Mouse (Mus musculus): ENCODE data around the gene Ly6g6f.

Gene Ly6g6f

DNA sequence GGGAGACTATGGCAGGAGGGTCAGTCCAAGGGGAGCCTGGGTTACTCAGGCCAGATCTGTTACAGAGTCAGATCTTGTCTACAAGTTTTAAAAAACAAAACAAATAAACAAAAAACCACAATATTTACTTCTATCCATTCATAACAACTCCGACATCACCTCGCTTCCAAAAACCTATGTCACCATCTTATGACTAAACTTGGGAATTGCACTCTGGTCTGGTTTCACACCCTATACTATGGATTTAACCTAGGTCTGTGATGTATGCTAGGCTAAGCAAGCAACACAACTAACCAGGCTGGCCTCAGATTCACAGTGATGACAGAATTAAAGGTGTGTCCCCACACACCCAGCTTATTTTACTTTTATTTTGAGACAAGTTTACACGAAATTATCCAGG is 21.1 kb upstream of the Ly6g6f start:
- no peak for DNase-seq (ENCODE audit: inconsistent age in 2 of 2, low spot score in 1 of 2)

DNA sequence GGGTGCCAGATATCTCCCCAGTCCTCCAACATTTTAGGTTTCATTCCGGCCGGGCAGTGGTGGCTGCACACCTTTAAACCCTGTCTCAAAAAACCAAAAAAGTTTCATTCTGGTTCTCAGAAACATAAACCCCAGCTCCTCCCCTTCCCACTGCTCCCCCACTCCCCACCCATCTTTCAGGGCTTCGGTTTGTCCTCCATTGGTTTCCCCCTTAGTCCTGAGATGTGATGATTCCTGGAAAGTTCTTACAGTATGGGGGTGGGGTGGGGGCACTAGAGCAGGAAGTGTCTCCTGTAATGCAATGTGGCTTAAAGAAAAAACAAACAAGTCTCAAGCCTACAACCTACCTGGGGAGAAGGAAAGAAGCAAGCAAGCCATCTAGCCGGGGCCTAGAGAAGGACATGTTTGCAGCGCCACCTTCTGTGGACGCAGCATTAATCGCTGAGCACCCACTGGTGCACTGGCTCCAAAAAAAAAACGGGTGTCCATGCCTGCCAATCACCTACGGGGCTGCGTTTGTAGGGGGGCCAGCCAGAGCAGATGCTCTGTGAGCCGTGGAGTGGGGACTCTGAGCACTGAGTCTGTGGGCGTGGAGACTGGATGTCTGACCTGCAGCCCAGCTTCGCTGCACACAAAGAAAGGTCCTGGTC is 20.5 kb upstream of the Ly6g6f start:
- DNase-seq (ENCODE audit: inconsistent age in 2 of 2, low spot score in 1 of 2): peak in 1 of 2 experiments; percentile 60

- no peak for DNase-seq (ENCODE audit: inconsistent age in 2 of 2, low spot score in 1 of 2)
These were observed 19.3 kb upstream of the Ly6g6f start for GRCm38 (mm10) chr17:35104754-35105153.

DNA sequence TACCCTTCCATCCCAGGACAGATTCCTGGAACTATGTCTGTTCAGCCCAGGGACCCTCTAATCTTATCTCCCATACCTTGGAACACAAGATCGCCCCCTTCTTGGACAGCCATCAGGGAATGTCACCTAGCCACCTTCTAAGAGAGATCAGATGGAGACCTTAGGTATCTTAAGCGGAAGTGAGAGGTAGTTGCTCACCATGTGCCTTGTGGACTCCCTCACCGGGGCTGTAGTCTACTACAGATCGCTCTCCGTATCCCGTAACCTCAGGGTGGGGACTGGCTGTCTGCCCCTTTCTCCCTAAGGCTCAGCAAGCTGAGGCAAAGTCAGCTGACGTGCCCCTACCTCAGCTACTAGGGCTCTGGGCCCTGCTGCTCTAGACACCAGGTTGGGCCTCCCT is 18.7 kb upstream of the Ly6g6f start:
- no peak for DNase-seq (ENCODE audit: inconsistent age in 2 of 2, low spot score in 1 of 2)

DNA sequence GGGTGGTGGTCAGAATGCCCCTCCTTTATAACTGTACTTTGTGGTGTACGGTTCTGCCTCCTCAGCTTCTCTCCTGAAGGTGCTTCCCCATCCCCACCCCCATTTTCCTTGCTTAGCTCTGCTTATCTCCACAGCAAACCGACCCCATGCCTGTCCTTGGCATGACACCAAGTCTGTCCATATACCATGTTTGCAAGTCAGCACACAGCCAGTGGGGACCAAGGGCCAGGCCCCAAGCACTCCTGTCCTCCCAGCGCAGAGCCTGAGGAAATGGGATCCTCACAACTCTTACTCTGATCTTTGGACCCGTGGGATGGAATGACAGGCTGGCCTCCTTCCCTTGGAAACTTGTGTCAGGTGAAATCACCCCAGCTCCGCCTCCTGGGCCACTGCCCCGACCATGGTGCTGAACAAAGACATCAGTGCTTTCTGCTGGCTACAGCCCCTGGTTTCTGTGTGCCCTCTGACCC is 17.8 kb upstream of the Ly6g6f start:
- DNase-seq (ENCODE audit: inconsistent age in 2 of 2, low spot score in 1 of 2): peak in 1 of 2 experiments; percentile 40

- peak in 1 of 2 experiments; percentile 16 for DNase-seq (ENCODE audit: inconsistent age in 2 of 2, low spot score in 1 of 2)
These were observed 16.9 kb upstream of the Ly6g6f start for GRCm38 (mm10) chr17:35102299-35102698.

GRCm38 (mm10) chr17:35101161-35101560 is 15.8 kb upstream of the Ly6g6f start:
- DNase-seq (ENCODE audit: inconsistent age in 2 of 2, low spot score in 1 of 2): peak; percentile 45 to 56

DNA sequence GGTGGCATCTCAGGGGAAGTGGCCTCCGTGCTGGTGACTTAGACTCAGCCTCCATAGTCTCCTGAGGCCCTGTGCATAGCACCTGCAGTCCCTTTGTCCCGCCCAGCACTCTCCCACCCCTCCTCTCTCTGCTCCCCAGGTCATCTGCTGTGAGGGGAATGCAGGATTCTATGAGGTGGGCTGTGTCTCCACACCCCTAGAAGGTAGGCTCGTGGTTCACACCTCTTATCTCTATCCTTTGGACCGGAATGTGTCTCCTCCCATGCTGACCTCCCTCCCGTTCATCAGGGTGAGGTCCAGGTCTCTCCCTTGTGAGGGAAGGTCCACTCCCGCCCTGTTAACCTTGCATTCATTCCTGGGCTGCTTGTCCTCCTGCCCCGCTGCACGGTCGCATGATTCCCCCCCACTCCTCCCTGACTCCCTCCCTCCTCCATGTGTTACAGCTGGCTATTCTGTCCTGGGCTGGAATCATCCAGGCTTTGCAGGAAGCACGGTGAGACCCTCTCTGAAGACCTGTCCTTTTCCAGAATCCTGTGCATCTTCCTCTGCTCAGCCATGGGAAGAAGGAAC is 14.9 kb upstream of the Ly6g6f start:
- DNase-seq (ENCODE audit: inconsistent age in 2 of 2, low spot score in 1 of 2): no peak

DNA sequence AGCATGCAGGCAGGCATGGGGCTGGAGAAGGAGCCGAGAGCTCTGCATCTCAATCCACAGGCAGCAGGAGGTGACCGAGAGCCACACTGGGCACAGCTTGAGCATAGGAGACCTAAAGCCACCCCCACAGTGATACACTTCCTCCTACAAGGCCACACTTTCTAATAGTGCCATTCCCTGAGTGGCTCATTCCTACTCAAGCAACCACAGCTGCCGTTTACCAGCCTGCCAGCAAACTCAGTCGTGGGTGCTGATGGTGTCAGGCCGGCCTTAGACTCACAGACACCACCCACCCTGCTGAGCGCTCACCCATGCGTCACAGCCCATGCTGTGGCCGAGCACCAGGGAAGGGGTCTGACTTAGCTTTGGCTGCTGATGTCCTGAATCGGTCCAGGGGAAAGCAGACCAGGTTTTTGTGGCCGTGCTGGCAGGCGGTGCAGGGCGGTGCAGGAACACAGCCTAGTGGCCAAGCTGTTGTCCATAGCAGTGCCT is 11.8 kb upstream of the Ly6g6f start:
- DNase-seq (ENCODE audit: inconsistent age in 2 of 2, low spot score in 1 of 2): no peak

DNA sequence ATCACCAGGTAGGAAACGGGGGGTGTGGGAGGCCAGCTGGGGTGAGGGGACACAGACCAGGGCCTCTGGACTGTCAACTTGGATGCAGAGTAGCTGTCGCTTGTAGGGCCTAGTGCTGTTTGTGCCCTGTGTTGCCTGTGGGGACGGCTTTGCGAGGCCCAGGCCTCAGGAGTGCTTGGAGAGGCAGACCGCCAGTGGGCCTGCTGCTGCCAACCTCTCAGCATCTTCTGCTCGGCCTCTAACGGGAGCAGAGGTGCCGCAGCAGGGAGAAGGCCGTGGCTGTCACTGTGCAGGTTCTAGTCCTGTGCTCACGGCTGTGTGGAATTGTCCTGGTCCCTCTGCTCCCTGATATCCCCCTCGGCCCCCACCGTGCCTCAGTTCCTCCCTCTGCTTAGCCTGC is 11.2 kb upstream of the Ly6g6f start:
- DNase-seq (ENCODE audit: inconsistent age in 2 of 2, low spot score in 1 of 2): no peak

DNA sequence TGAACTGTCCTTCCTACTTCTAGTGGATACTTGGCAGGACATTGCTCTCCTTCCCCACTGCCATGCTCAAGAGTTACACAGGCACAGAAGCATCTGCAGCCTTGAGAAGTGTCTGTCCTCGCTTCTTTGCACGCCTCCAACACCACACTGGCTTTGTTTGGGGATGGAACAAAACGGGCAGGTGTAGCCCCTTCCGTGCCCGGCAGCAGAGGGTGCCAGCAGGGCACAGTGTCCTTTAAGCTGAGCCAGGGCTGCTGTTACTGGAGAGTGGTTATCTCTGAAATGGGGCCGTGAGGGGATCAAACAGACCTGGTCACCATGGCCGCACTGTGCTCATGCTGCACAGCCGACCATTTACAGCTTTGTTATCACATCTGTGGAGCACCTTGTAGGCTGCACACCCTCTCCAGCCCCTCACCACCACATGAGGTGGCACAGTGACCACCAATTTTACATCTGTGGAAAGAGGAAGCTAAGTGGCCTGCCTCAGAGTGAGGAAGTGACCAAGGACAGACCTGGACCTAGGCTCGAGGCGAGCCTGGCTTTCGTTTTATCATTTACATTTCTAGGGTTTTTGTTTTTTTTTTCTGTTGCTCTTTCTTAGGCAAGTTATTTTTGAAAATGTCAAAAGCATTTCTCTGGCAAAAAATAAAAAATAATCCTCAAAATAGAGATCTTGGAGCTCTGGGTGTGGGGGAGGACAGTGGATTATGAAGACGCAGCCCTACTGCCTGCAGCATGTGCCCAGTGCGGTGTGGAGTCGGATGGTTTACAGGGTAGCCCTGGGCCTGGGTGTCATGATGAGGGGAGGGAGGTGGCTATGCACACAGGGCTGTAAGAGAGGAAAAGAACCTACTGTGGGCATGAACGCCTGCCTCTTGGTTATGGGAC is 9.3 kb upstream of the Ly6g6f start:
- no peak for DNase-seq (ENCODE audit: inconsistent age in 2 of 2, low spot score in 1 of 2)

- no peak for DNase-seq (ENCODE audit: inconsistent age in 2 of 2, low spot score in 1 of 2)
These were observed 7.2 kb upstream of the Ly6g6f start for GRCm38 (mm10) chr17:35092403-35093198.

DNA sequence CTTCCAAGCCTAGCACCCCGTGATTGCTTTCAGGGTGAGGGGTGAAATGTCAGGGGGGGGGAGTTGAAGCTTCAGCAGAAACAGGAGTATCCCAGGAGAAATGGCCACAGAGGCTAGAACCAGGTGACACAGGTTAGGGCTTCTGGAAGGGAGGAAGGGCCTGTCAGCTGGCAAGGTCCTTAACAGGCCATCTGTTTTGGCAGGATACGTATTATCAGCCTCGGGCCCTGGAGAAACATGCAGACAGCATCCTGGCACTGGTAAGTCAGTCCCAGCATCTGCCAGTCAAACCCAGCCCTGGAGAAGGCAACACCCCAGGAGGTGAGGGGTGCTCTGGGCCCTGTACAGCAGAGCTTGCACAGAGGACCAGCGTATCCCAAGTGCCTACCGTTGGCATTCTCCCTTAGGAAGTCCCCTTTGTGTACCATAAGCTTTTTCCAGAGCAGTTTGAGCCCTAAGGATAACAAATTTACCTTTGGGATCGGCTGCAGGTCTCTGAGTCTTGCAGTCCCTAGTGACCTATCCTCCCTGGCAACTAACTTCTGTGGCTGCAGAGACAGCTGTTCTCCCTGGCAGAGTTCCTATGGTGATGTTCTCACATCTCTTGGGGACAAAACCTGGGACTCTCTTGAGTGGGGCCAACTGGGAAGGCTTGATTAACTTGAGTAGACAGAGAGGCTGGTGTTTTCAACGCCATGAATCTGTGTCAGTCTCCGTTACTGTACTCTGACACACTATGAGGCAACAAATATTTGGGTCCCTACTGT is 4.9 kb upstream of the Ly6g6f start:
- peak; percentile 45 to 69 for DNase-seq (ENCODE audit: inconsistent age in 2 of 2, low spot score in 1 of 2)

GRCm38 (mm10) chr17:35088825-35089644 is 3.6 kb upstream of the Ly6g6f start, which contains the start of gene Abhd16a:
Abhd16a (plus strand) TSS chr17:35089263.
- peak; percentile 95 to 98 for DNase-seq (ENCODE audit: inconsistent age in 2 of 2, low spot score in 1 of 2)

GRCm38 (mm10) chr17:35088151-35088550 is 2.7 kb upstream of the Ly6g6f start:
- no peak for DNase-seq (ENCODE audit: inconsistent age in 2 of 2, low spot score in 1 of 2)

GRCm38 (mm10) chr17:35083929-35084497 is 1.4 kb downstream of the Ly6g6f start:
- no peak for DNase-seq (ENCODE audit: inconsistent age in 2 of 2, low spot score in 1 of 2)

- DNase-seq (ENCODE audit: inconsistent age in 2 of 2, low spot score in 1 of 2): no peak
These were observed 2.4 kb downstream of the Ly6g6f start for GRCm38 (mm10) chr17:35082841-35083576.

DNA sequence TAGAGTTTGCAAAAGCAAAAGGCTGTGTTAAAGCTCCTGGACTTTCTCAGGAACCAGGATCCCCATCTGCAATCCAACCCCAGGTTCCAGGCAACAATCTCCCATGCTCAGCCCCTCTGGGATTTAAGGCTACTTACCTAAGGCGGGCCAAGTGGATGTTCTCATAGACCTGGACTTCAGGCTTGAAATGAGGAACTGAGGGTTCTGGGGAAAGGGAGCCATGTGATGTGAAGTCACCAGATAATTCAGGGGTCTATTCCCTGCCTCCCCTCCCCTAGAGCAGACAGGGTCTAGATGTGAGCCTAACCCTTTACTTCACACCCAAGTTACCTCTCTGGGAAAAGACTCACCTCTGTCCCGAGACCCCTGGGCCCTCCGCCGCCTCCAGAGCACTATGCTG is 4.7 kb downstream of the Ly6g6f start:
- no peak for DNase-seq (ENCODE audit: inconsistent age in 2 of 2, low spot score in 1 of 2)

All from adrenal gland, adult (tissue).